Mouse (Mus musculus) cerebellum, postnatal 14 days (tissue): Measurements from ENCODE around the gene Sdhd.

Experiments used
- DNase-seq, 2 experiments: peaks; one replicate each; pipeline ENCODE4 v3.0.0; 2021; ENCODE audit warnings: mixed read lengths in 2 of 2

Sdhd gene

GRCm38 (mm10) chr9:50585145-50585818 lies 18.3 kb downstream of the Sdhd start:
- DNase-seq: no peak

- no peak for DNase-seq
Observed at GRCm38 (mm10) chr9:50580370-50580769, 23.2 kb downstream of the Sdhd start.

GRCm38 (mm10) chr9:50569599-50570525 lies 33.8 kb downstream of the Sdhd start:
- DNase-seq: no peak

DNA sequence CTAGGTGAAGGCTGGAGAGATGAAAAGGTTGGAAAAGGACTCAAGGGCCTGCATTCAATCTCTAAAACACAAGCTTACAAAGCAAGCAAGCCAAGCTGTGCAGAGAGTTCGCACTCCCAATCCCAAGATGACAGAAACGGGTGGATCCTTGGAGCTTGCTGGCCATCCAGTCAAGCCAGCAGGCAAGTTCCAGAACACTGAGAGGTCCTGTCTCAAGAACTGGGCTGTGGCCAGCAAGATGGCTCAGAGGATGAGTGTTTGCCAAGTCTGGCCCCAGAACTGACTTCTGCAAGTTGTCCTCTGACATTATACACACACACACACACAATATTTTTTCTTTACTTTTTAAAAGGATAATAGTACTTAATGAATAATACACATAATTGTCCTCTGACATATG lies 35.7 kb downstream of the Sdhd start:
- DNase-seq: no peak

GRCm38 (mm10) chr9:50567372-50567771 lies 36.2 kb downstream of the Sdhd start:
- DNase-seq: no peak

DNA sequence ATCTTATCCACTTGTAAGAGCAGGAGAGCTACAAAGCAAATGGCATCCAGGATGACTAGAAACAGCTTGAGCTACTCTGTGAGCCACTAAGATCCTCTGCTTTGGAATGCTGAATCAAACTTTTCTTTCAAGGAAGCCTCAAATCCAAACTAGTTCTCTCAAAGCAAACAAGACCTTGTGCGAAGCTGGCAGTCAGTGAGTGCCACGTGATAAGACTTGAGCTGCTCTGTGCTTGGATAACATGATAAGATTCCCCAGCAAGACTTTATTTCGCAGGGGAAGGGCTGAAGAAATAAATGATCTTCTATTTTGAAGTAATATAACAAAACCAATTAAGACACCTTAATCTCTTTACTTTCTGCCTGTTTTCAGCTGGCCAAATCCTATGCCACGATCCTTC lies 37.7 kb downstream of the Sdhd start:
- no peak for DNase-seq

DNA sequence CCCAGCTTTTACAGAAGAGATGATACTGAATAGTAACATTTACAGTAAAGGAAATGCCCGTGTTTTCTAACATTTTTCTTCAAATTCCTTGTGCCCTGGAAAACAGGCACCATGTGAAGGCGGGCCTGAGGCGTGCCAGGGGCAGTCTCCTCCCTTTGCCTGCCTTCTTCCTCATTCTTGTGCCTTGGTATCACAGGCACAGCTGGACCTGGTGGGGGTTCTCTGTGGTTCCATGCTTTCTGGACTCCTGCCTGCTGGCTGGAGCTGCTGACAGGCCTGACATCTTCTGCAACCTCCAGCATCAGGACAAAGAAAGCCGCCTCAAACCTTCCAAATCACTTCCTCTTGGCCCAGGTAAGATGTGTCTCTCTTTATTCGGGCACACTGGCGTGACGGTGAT lies 38.4 kb downstream of the Sdhd start:
- peak; percentile 44 to 61 for DNase-seq

GRCm38 (mm10) chr9:50561918-50562360 lies 41.7 kb downstream of the Sdhd start:
- DNase-seq: no peak

- no peak for DNase-seq
Observed at GRCm38 (mm10) chr9:50561145-50561917, 42.3 kb downstream of the Sdhd start, which contains the start of gene Tex12. Gene Tex12 (minus strand): TSS chr9:50561325.

- no peak for DNase-seq
Observed at GRCm38 (mm10) chr9:50555094-50555446, 48.5 kb downstream of the Sdhd start, which contains the start of gene Bco2. Gene Bco2 (minus strand): TSS chr9:50555181.

GRCm38 (mm10) chr9:50554241-50555093 lies 49.1 kb downstream of the Sdhd start, which contains the start of gene Il18:
Gene Il18 (plus strand): TSS chr9:50554827.
- DNase-seq: peak; percentile 12 to 38

DNA sequence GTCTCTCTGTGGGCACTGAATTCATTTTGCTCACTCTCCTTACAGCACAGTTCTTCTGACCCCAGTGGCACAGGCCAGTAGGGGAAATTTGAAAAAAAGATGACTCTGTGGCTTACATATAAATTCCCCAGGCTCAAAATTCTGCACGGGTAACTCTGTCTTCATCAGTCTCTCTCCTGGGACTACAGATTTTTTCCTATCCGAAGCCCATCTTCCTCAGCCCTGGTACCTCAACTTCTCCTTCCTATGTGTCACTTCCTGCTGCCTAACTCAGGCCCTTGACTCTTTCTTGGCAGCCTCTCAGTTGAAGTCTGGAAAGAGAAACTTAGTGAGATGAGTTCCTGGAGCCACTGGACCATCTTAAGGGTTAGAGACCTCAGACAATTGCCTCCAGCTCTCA lies 50.1 kb downstream of the Sdhd start:
- DNase-seq: no peak

- DNase-seq: no peak
Observed at GRCm38 (mm10) chr9:50552206-50552605, 51.4 kb downstream of the Sdhd start.

- DNase-seq: no peak
Observed at GRCm38 (mm10) chr9:50548936-50549335, 54.7 kb downstream of the Sdhd start.

DNA sequence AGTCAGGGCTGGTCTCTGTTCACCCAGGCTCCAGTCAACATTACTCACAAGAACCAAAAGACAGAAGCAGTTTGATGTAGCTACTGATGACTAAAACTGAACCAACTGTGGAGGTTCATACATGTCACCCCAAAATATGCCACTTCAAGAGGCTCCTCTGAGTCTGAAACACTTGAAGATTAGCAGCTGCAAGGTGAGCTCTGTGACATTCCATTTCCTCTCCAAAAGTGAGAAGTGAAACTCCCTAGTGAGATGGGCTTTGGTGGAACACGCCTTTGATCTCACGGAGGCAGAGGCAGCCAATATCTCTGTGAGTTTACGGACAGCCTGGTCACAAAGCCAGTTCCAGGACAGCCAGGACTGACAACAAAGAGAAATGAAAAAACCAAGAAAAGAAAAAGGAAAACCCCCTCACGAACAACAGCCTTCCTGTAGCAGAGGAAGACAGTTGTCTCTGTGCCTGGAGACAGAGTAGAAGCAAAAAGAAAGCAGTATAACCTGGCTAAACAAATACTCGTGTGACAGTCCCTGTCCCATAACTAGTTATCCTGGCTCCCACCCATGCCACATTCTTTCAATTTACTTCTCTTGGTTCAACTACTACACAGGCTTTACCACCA lies 55.6 kb downstream of the Sdhd start:
- DNase-seq: no peak
